Mouse (Mus musculus) forebrain, embryonic 15.5 days (tissue): ENCODE data around the gene Notch1. TPM values are rescaled to one million over a fixed set of nuclear protein-coding genes. Genes with fewer than 3 reads are reported as not detected.

Experiments used
- ATAC-seq: fragments of 200-750 bp; cut with Nextera tagmentation; replicated peaks from 2 replicates; pipeline ENCODE4 v1.8.0; 2017; ENCODE audit warnings: mild to moderate bottlenecking, moderate TSS enrichment, moderate library complexity
- H3K27ac ChIP-seq: fragments of 300-500 bp; sonication (generic); replicated peaks from 2 replicates; pipeline ENCODE4 v1.5.1; 2015; ENCODE audit warnings: mild to moderate bottlenecking, inconsistent platforms
- H3K27me3 ChIP-seq: fragments of 300-500 bp; sonication (generic); 2 replicates; pipeline ENCODE4 v1.6.1; 2015; ENCODE audit warnings: inconsistent platforms
- H3K36me3 ChIP-seq: fragments of 300-500 bp; sonication (generic); 2 replicates; pipeline ENCODE4 v1.6.1; 2015; ENCODE audit warnings: mild to moderate bottlenecking, inconsistent platforms
- H3K4me1 ChIP-seq: fragments of 300-500 bp; sonication (generic); 2 replicates; pipeline ENCODE4 v1.6.1; 2015; ENCODE audit warnings: inconsistent platforms
- H3K4me2 ChIP-seq: fragments of 300-500 bp; sonication (generic); replicated peaks from 2 replicates; pipeline ENCODE4 v1.6.1; 2015; ENCODE audit warnings: mild to moderate bottlenecking, inconsistent platforms
- H3K4me3 ChIP-seq: fragments of 300-500 bp; sonication (generic); 2 replicates; pipeline ENCODE4 v1.5.1; 2015; ENCODE audit warnings: mild to moderate bottlenecking, inconsistent platforms
- H3K9ac ChIP-seq: fragments of 300-500 bp; sonication (generic); replicated peaks from 2 replicates; pipeline ENCODE4 v1.6.1; 2015; ENCODE audit warnings: mild to moderate bottlenecking, inconsistent platforms
- H3K9me3 ChIP-seq: fragments of 300-500 bp; sonication (generic); 2 replicates; pipeline ENCODE4 v1.6.1; 2016; ENCODE audit warnings: inconsistent platforms
- WGBS: fragments of 180-500 bp; shearing (Covaris S2); methylation state at CpG from one replicate; pipeline ENCODE4 v1.1.7; 2015; ENCODE audit warnings: mixed read lengths; 5-methylcytosine and 5-hydroxymethylcytosine counted together
- polyA plus RNA-seq: library from polyadenylated mRNA; unstranded; fragments of >200 nt; fragmentation: Nextera tagmentation; extraction: Ambion mirVana; gene quantifications from 2 replicates; pipeline ENCODE4 v1.2.1, GENCODE M21; 2015

Gene Notch1
- polyA plus RNA-seq, 1 experiment from 2014 or later: 22.6 TPM

- H3K27ac ChIP-seq: 0 out of 2 replicates have a peak overlapping the region, but pooled peaks have one; percentile 19
- no peak overlapping the region for H3K4me2 ChIP-seq
- 25% methylated on average over 5 of the region's 5 CpGs for WGBS
- no peaks in the 10 kb centered on the region for H3K27me3 ChIP-seq
- peaks cover 31% of the 10 kb centered on the region for H3K4me1 ChIP-seq
- no peak for ATAC-seq
- H3K36me3 ChIP-seq: no peaks in the 10 kb centered on the region
- H3K9me3 ChIP-seq: no peaks in the 10 kb centered on the region
- H3K4me3 ChIP-seq: no peak overlapping the region
- no peak overlapping the region for H3K9ac ChIP-seq
These were observed 67.1 kb downstream of the Notch1 start for GRCm38 (mm10) chr2:26449121-26450060.

DNA sequence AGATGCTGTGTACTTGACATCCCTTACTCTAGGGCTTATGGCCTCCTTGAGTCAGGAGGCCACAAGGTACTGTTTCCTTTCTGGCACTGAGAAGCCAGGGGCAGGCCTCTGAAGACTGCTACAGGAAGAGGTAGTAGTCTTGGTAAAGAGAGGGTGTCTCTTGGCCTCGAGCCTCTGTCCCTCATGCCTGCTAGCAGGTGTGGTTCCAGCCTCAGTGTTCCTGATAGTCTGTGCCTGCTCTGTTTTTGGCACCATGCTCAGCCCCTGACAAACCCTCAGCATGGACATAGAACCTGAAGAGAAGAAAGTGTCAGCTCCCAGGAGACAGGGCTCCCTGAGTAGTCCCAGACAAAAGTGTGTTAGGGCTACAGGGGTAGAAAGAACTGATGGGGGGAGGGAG lies 69.0 kb downstream of the Notch1 start:
- no peak overlapping the region for H3K27ac ChIP-seq
- no peak for ATAC-seq
- H3K36me3 ChIP-seq: no peaks in the 10 kb centered on the region
- no peaks in the 10 kb centered on the region for H3K27me3 ChIP-seq
- H3K4me1 ChIP-seq: peaks cover 49% of the 10 kb centered on the region
- peak overlapping the region; percentile 9; the same call in 1 of the 2 replicates for H3K9ac ChIP-seq
- WGBS: 85% methylated on average over 1 of the region's 1 CpGs
- H3K9me3 ChIP-seq: no peaks in the 10 kb centered on the region
- no peak overlapping the region for H3K4me2 ChIP-seq
- no peak overlapping the region for H3K4me3 ChIP-seq

- Histone ChIP-seq H3K4me1 (peaks cover 52% of the 10 kb centered on the region), H3K36me3 (no peaks in the 10 kb centered on the region; the same call in 1 of the 2 replicates), H3K4me3 (peak overlapping the region; percentile 64), H3K27ac (0 out of 2 replicates have a peak overlapping the region, but pooled peaks have one; percentile 93), H3K4me2 (peak overlapping the region; percentile 83), H3K27me3 (no peaks in the 10 kb centered on the region), H3K9ac (peak overlapping the region; percentile 65), H3K9me3 (no peaks in the 10 kb centered on the region)
- WGBS: 76% methylated on average over 4 of the region's 4 CpGs
- no peak for ATAC-seq
These were observed 69.8 kb downstream of the Notch1 start for GRCm38 (mm10) chr2:26446671-26447070.

DNA sequence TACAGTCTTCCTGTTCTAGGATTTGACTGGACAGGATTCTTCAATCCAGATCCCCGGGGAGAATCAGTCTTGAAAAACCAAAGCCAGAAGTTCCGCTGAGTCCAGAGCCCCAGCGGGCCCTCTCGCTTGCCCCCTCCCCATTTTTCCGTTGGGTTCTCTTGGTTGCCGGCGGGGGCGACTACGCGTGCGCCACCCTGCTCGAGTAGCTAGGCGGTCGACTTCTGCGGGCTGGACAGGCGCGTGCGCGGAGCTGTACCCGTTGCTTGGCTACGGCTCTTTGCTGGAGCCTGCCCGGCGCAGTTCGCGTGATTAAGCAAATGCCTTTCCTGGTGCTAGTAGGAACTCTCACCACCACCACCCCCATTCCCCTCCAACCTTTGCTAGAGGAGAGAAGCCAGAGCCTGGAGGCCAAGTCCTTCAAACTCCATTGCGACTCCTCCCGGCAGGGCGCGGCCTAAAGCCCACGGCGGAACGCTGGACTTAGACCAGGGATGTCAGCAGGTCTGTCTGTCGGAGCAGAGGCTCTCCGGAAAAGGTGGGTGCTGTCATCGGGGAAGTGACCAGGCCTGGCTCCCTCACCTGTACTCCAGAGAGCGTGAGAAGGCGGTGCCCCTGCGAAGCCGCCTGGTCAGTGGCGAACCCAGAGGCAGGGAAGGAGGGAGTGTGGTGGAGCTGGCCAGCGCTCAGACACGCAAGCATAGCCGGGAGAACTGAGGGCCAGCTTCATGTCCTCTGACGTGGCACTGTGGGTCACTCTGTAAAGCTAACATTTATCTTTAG lies 70.6 kb downstream of the Notch1 start:
- H3K36me3 ChIP-seq: peaks cover 8% of the 10 kb centered on the region
- H3K9ac ChIP-seq: peak overlapping the region; percentile 65
- ATAC-seq: peak; percentile 92
- peak overlapping the region; percentile 83 for H3K4me2 ChIP-seq
- H3K9me3 ChIP-seq: no peaks in the 10 kb centered on the region
- peaks cover 52% of the 10 kb centered on the region for H3K4me1 ChIP-seq
- under 1% methylated on average over 44 of the region's 44 CpGs for WGBS
- peak overlapping the region; percentile 64 for H3K4me3 ChIP-seq
- H3K27me3 ChIP-seq: no peaks in the 10 kb centered on the region
- peak overlapping the region; percentile 93 for H3K27ac ChIP-seq

DNA sequence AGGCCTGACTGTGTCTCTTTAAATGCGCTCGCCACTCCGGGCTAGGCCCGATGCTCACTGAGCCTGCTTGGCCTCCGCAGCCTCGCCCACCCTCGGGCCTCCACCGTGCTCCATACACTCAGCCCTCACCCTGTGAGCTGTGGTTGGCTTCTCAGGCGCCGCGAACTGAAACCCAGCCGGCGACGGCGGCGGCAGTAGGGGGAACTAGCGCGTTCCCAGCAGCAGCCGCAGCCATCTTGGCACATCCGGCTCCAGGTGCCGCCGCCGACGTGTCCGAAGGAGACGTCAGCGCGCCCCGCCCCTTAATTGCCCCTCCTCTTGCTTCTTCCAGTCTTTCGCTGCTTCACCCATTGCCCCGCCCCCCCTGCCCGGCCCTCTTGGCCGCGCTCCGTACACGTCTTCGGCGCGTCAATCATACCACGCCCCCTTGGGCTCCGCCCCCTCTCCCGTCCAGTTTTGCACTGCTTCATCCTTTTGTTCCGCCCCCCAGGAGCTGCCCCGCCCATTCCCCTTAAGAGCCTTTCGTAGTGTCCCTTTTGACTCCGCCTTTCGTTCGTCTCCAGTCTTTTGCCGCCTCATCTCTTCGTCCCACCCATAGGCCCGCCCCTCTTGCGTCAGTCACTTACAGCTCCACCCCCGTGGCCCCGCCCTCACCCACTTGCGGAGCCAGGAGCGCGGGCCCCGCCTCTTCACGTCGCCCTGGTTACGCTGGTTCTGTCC lies 71.4 kb downstream of the Notch1 start, which contains the start of gene Sec16a:
Gene Sec16a, minus strand, starts transcription at position 271 of the 720 bp plus-strand sequence.
- H3K27me3 ChIP-seq: no peaks in the 10 kb centered on the region
- peaks cover 52% of the 10 kb centered on the region for H3K4me1 ChIP-seq
- H3K9me3 ChIP-seq: no peaks in the 10 kb centered on the region
- H3K36me3 ChIP-seq: peaks cover 16% of the 10 kb centered on the region
- ATAC-seq: peak; percentile 92
- peak within 1 kb of the TSS; percentile 64 for H3K4me3 ChIP-seq
- under 1% methylated on average over 61 of the region's 61 CpGs for WGBS
- peak within 1 kb of the TSS; percentile 83 for H3K4me2 ChIP-seq
- H3K27ac ChIP-seq: peak within 1 kb of the TSS; percentile 93
- peak within 1 kb of the TSS; percentile 74 for H3K9ac ChIP-seq

DNA sequence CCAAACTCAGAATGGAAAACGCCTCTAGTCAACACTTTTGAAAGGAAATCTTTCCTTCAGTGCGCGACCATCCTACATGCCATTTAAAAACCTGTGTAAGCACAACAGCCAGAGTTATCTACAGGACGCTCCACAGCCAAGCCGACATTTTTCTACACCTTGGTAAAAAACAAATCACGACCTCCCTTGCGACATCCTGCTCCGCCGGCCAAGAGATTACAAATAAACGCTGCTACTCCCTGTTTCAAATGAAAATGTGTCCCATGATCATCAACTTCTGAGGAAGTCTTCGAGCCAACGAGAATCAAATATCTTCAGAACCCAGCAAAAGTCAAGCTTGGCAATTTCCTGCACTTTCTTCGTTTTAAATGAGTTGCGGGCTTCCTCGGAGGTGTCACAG lies 72.1 kb downstream of the Notch1 start:
- whole genome bisulfite sequencing: 6% methylated on average over 15 of the region's 15 CpGs
- Histone ChIP-seq H3K4me3 (peak overlapping the region; percentile 64), H3K36me3 (peaks cover 23% of the 10 kb centered on the region), H3K9ac (peak overlapping the region; percentile 74), H3K4me2 (peak overlapping the region; percentile 65), H3K4me1 (peaks cover 48% of the 10 kb centered on the region), H3K27me3 (no peaks in the 10 kb centered on the region), H3K27ac (peak overlapping the region; percentile 93), H3K9me3 (no peaks in the 10 kb centered on the region)
- ATAC-seq: no peak

- peak overlapping the region; percentile 65 for H3K4me2 ChIP-seq
- peak overlapping the region; percentile 64 for H3K4me3 ChIP-seq
- H3K36me3 ChIP-seq: peaks cover 28% of the 10 kb centered on the region
- H3K27ac ChIP-seq: no peak overlapping the region
- 62% methylated on average over 3 of the region's 3 CpGs for whole genome bisulfite sequencing
- H3K9me3 ChIP-seq: no peaks in the 10 kb centered on the region
- H3K4me1 ChIP-seq: peaks cover 43% of the 10 kb centered on the region
- peak overlapping the region; percentile 74 for H3K9ac ChIP-seq
- no peaks in the 10 kb centered on the region for H3K27me3 ChIP-seq
- ATAC-seq: no peak
These were observed 72.6 kb downstream of the Notch1 start for GRCm38 (mm10) chr2:26443876-26444275.

GRCm38 (mm10) chr2:26442843-26443242 lies 73.6 kb downstream of the Notch1 start:
- no peaks in the 10 kb centered on the region for H3K27me3 ChIP-seq
- WGBS: 18% methylated on average over 1 of the region's 1 CpGs
- H3K9ac ChIP-seq: no peak overlapping the region
- no peak overlapping the region for H3K4me3 ChIP-seq
- no peak for ATAC-seq
- H3K9me3 ChIP-seq: no peaks in the 10 kb centered on the region
- no peak overlapping the region for H3K27ac ChIP-seq
- peaks cover 36% of the 10 kb centered on the region for H3K36me3 ChIP-seq
- no peak overlapping the region for H3K4me2 ChIP-seq
- peaks cover 45% of the 10 kb centered on the region for H3K4me1 ChIP-seq

DNA sequence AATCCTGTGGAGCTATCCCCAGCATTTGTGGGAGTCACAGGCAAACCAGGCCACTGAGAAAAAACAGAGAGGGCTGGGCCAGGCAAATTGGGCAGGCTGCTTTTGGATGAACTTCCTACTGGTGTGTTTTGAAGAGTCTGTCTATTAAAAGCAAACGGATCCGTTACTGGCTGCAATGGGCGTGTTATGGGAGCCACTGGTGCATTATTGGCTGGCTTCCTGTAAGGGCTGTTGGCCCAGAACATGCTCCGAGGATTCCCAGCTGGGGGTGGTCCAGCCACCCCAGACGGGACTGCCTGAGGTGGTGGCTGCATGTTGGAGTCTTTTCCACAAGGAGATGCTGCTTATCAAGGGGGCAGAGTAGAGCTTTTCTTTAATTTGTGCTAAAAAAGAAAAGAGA lies 74.8 kb downstream of the Notch1 start:
- H3K36me3 ChIP-seq: peaks cover 36% of the 10 kb centered on the region
- 58% methylated on average over 5 of the region's 5 CpGs for WGBS

DNA sequence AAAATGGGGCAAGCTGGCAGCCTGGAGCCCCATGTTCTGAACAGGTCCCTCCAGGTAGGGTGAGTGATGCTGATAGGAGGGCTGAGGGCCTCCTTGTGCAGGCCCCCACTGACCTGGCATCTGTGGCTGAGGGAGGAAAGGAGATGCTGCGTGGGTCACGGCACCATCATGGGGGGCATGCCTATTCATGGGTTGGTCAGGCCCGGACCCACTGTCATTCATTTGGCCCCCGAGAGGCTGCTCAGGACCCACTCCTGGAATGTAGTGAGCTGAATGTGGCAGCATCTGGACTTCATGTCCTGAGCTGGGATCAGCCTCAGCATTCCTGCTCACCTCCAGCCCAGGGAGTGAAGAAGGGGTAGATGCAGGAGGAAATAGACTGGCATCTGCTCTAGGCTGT lies 75.2 kb downstream of the Notch1 start:
- H3K9me3 ChIP-seq: no peaks in the 10 kb centered on the region
- H3K36me3 ChIP-seq: peaks cover 36% of the 10 kb centered on the region
- no peaks in the 10 kb centered on the region for H3K27me3 ChIP-seq
- no peak for ATAC-seq
- no peak overlapping the region for H3K9ac ChIP-seq
- peaks cover 44% of the 10 kb centered on the region for H3K4me1 ChIP-seq
- H3K4me2 ChIP-seq: no peak overlapping the region
- 94% methylated on average over 4 of the region's 4 CpGs for WGBS
- no peak overlapping the region for H3K27ac ChIP-seq
- H3K4me3 ChIP-seq: no peak overlapping the region

More for the DNA sequence above, 74.8 kb downstream of the Notch1 start:
- Histone ChIP-seq H3K27me3 (no peaks in the 10 kb centered on the region), H3K4me1 (peaks cover 46% of the 10 kb centered on the region), H3K4me3 (no peak overlapping the region), H3K27ac (no peak overlapping the region), H3K9ac (no peak overlapping the region), H3K4me2 (no peak overlapping the region), H3K9me3 (no peaks in the 10 kb centered on the region)
- ATAC-seq: no peak

DNA sequence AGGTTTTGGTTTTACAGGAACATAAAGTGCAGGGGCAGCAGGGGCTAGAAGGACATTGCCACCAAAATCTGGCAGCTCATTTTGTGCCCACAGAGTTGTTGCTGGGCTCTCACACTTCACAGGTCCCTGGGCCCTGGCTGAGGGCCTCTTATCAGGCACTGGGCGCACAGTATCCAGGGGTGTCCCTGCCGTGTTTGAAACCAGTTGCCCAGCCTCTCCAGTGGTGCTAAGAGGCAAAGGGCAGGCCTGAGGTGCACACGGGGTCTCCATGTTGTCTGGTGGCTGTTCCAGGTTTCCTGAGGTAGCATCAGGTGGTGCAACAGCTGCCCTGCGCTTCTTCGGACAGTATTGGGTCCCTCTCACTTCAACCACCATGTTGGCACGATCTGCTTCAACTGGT lies 76.8 kb downstream of the Notch1 start:
- H3K4me1 ChIP-seq: peaks cover 44% of the 10 kb centered on the region
- H3K27me3 ChIP-seq: no peaks in the 10 kb centered on the region
- no peak overlapping the region for H3K27ac ChIP-seq
- H3K9ac ChIP-seq: no peak overlapping the region
- no peak overlapping the region for H3K4me2 ChIP-seq
- no peak for ATAC-seq
- 92% methylated on average over 6 of the region's 6 CpGs for WGBS
- no peaks in the 10 kb centered on the region for H3K9me3 ChIP-seq
- H3K36me3 ChIP-seq: peaks cover 52% of the 10 kb centered on the region
- no peak overlapping the region for H3K4me3 ChIP-seq
